Mouse (Mus musculus): ENCODE data around the gene Fam98a.

DNA sequence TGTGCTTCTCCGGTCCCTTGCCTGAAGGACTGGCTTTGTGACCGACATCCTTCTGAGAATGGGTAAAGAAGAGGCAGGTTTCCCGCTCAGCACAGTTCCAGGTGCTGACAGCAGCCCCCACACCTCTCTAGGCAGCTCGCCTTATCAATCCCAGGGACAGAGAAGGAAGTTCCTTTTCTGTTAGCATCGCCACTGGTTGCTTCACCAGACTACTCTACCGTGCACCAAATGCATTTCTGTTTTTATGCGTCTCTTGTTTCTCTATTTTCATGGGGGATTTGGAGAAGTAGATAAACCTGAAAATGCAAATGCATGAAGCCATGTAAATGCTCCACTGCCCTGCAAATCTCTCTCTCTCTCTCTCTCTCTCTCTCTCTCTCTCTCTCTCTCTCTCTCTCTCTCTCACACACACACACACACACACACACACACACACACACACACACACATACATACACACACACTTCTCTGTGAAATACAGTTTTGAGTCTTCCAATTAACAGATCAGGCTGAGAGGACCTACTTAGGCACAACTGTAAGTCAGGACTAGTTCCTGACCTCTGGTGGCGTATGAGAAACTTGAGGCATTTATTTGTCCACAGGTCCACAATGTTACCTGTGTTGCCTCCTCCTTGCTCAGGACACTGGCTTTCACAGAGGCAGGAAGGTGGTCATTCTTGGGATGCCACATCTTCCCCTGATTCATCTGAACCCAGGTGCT, 33.4 kb downstream of the Fam98a start:
- TF ChIP-seq POLR2A (IDR thresholded peaks at IDR 0.05; ENCODE audit: extremely low read depth, insufficient read depth, low read length) (no peak), CTCF (IDR thresholded peaks at IDR 0.05; ENCODE audit: low read depth, low read length) (no peak)
